Mouse (Mus musculus) embryonic fibroblast, embryonic 13.5 days (primary cell): Measurements from ENCODE around the gene Kcnma1. TPM values are rescaled to one million over a fixed set of nuclear protein-coding genes. Genes with fewer than 3 reads are reported as not detected.

Experiments used
- H3K27ac ChIP-seq: 2 replicates; pipeline ENCODE4 v1.5.1; 2012; ENCODE audit warnings: low read length, control low read depth, inconsistent platforms; ENCODE audit not compliant: insufficient read depth
- H3K4me1 ChIP-seq: 2 replicates; pipeline ENCODE4 v1.6.1; 2011; ENCODE audit warnings: low read length; ENCODE audit not compliant: control insufficient read depth, insufficient read depth
- H3K4me3 ChIP-seq: 2 replicates; pipeline ENCODE4 v1.5.1; 2011; ENCODE audit warnings: mild to moderate bottlenecking, control low read depth, low read length; ENCODE audit not compliant: insufficient read depth
- CTCF ChIP-seq: IDR thresholded peaks from 2 replicates; pipeline ENCODE4 v1.5.1; 2011; ENCODE audit warnings: mild to moderate bottlenecking, control low read depth, low read length, moderate library complexity, borderline replicate concordance; ENCODE audit not compliant: insufficient read depth
- POLR2A ChIP-seq: IDR thresholded peaks from 2 replicates; pipeline ENCODE4 v1.6.1; 2011; ENCODE audit warnings: low read depth, mild to moderate bottlenecking, control low read depth, low read length, moderate library complexity
- polyA plus RNA-seq: library from polyadenylated mRNA; stranded (reverse); fragments of >200 nt; gene quantifications from 2 replicates; pipeline ENCODE4 v1.2.4, GENCODE M21; 2011; ENCODE audit warnings: low read depth; ENCODE audit not compliant: missing spikeins, insufficient read length

Kcnma1 gene
- polyA plus RNA-seq, 1 experiment, result 5.9 TPM

DNA sequence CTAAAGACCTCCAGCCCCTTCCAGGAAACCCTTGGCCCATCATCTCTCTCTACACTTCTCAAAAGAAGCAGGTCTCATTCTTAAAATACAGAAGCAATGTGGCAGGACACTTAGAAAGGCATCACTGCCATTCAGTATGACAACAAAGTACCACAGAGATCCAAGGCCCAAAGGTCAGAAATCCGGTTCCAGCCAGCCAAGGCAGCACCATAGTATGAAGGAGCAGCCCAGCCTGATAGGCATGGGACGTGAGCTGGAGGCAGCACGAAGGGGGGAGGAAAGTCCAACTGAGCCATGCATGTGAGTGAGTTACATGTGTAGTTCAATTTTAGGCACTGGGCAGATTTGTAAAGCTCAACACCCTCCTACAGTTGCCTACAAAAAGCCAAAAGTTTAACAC is 135.0 kb downstream of the Kcnma1 start:
- no peak for TF ChIP-seq CTCF
- no peak for TF ChIP-seq POLR2A
- H3K4me1 ChIP-seq, result no peaks in the 10 kb centered on the region
- H3K27ac ChIP-seq, result no peak overlapping the region
- H3K4me3 ChIP-seq, result no peak overlapping the region

DNA sequence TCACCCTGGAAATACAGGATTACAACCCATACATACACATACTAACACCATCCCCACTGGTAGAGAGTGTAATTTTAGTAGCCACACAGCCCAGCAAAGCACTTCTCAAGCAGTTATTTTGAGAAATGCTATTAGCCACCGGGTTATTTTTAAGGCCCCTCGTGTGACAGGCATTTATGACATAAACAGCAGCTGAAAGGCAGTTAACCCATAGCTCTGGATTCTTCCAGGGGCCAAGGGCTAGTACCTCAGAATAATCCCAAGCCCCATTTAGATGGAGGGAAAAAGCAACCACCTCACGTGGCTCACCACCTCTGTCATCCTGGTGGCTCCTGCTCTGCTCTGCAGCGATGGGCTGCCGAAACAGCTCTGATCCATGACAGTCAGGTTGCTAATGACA is 136.7 kb downstream of the Kcnma1 start:
- TF ChIP-seq POLR2A (no peak), CTCF (no peak)
- Histone ChIP-seq H3K4me1 (no peaks in the 10 kb centered on the region), H3K4me3 (no peak overlapping the region), H3K27ac (no peak overlapping the region)

DNA sequence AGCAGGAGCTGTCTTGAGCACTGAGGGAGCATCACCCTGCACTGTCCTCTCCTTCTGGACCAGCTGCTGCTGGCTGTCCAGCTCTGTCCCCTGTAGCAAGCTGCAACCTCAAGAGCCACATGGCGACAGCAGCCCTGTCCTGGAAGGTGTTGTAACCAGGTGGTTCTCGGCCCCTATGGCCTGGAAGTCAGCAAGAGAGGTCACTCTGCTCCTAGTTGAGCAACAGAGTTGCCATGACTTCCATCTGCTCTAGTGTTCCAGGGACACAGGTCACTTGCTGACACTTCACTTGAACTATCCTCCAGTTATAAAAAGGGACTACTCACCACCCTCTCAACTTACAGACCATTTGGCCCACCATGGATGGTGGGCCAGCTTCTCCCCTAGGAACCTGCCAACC is 139.7 kb downstream of the Kcnma1 start:
- Histone ChIP-seq H3K4me1 (no peaks in the 10 kb centered on the region), H3K4me3 (no peak overlapping the region), H3K27ac (no peak overlapping the region)
- no peak for TF ChIP-seq POLR2A
- no peak for TF ChIP-seq CTCF

DNA sequence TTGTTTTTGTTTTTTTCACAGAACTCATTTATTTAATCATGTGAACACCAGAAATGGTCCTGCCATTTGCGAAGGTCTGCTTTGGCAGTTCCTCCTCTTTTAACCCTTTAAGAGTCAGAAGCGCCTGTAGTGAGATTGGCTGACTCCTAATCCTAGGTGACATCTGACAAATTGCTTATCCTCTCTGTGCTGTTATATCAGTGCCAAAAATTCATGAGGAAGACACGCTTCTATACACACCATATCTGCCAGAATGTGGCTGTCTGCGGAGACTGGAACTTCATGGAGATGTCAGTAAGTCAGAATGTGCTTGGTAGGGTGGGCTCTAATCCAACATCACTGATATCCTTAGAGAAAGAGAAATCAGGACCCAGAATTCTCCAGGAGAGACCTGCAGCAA is 157.3 kb downstream of the Kcnma1 start:
- H3K4me3 ChIP-seq, result no peak overlapping the region
- H3K27ac ChIP-seq, result no peak overlapping the region
- TF ChIP-seq POLR2A (no peak), CTCF (no peak)
- no peaks in the 10 kb centered on the region for H3K4me1 ChIP-seq

DNA sequence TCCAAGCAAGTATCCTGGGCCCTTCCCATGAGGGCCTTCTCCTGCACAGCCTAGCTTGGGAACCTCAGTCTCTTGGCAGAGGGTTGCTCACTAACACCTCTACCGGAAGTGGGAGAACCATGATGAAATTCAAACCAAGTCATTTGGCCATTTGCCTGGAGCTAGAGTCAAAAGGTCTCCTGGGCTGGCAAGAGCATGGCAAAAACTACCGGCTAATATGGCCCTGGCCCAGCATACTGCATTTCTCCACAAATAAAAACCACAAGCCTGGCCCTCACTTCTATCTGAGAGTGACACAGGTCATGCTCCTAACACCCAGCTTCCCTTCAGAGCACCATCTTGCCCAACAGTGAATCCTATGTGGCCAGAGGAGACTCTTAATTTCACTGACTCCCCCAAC is 159.3 kb downstream of the Kcnma1 start:
- Histone ChIP-seq H3K4me3 (no peak overlapping the region), H3K4me1 (no peaks in the 10 kb centered on the region)
- TF ChIP-seq CTCF (no peak), POLR2A (no peak)

DNA sequence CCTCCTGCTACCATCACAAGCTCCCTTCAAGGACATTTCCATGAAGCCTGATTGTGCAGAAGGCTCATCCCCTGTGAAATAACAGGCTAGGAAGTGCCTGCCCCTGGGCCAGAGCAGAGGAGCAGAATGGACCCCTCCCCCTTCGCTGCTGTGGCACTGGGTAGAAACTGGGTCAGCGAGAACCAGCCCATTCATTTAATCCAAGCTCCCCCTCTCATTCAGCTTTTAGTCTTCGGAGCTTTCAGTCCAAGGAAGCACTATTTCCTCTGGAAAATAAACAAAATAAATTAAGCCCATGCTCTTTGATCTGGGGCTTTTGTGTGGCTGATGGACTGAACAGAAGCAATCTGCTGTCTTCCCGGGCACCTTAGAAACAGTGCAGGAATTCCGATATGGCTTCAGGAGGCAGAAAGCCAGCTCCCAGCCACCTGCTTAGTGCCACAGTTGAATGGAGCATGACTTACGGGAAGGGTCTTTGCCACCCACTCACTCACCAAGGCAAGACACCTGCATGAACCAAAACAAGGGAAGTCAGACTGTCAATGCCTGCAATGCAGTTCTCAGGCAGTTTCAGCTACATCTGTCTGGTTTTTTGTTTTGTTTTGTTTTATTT is 165.7 kb downstream of the Kcnma1 start:
- Histone ChIP-seq H3K4me3 (no peak overlapping the region), H3K4me1 (no peaks in the 10 kb centered on the region), H3K27ac (no peak overlapping the region)
- TF ChIP-seq CTCF, result no peak
- TF ChIP-seq POLR2A, result no peak

More for the DNA sequence above, 159.3 kb downstream of the Kcnma1 start:
- no peak overlapping the region for H3K27ac ChIP-seq

DNA sequence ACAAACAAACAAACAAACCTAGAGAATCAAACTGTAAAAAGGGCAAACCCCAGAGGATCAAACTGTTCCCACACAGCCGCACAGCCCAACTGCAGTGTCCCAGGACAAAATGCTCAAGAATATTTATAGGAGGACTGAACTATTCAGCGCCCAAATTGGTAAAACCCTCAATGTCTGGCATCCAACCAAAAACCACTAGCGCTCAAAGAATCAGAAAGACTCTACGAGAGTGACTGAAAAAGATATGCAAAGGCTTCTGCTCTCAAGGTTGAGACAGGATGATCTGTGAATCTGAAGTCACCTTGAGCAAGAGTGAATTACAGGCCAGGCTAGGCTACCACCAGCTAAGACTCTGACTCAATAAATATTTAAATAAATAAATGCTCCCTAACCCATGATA is 167.6 kb downstream of the Kcnma1 start:
- TF ChIP-seq POLR2A (no peak), CTCF (no peak)
- no peaks in the 10 kb centered on the region for H3K4me1 ChIP-seq
- no peak overlapping the region for H3K27ac ChIP-seq

DNA sequence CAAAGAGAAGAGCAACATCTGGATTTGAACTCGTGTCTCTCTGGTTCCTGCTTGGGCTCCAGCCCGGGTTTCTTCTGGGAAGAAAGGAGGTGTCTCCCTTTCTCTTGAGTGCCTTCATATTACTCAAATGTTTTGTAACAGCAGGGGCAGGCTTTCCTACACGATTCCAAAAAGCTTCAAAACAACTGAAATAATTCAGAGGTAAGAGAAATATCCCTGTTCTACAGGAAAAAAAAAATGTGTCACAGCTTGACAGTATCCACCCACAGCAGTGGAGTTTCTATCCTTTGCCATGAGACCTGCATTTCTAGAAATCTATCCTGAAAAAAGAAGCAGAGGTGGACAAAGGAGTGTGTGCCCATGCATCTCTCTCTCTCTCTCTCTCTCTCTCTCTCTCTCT is 172.3 kb downstream of the Kcnma1 start:
- Histone ChIP-seq H3K4me3 (no peak overlapping the region), H3K4me1 (no peaks in the 10 kb centered on the region), H3K27ac (no peak overlapping the region)
- TF ChIP-seq CTCF, result no peak
- no peak for TF ChIP-seq POLR2A

More for the DNA sequence above, 167.6 kb downstream of the Kcnma1 start:
- no peak overlapping the region for H3K4me3 ChIP-seq

DNA sequence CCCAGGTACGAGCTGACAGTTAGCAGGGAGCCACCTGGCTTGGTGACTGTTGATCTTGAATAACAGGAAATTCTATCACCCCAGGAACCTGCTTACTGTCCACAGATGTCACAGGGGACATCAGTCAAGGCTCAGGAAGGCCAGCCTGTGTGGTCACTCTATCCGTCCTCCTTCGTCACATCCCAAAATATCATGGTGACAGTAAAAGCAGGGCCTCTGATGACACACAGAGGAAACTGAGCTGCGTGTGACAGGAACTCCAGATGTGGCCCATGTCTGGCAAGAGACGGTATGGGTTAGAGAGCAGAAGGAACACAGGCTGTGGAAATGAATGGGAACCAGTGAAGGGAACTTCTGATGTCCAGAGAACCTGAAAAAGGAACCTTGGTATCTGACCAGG is 174.7 kb downstream of the Kcnma1 start:
- TF ChIP-seq CTCF (no peak), POLR2A (no peak)
- no peak overlapping the region for H3K27ac ChIP-seq
- no peaks in the 10 kb centered on the region for H3K4me1 ChIP-seq
- no peak overlapping the region for H3K4me3 ChIP-seq

DNA sequence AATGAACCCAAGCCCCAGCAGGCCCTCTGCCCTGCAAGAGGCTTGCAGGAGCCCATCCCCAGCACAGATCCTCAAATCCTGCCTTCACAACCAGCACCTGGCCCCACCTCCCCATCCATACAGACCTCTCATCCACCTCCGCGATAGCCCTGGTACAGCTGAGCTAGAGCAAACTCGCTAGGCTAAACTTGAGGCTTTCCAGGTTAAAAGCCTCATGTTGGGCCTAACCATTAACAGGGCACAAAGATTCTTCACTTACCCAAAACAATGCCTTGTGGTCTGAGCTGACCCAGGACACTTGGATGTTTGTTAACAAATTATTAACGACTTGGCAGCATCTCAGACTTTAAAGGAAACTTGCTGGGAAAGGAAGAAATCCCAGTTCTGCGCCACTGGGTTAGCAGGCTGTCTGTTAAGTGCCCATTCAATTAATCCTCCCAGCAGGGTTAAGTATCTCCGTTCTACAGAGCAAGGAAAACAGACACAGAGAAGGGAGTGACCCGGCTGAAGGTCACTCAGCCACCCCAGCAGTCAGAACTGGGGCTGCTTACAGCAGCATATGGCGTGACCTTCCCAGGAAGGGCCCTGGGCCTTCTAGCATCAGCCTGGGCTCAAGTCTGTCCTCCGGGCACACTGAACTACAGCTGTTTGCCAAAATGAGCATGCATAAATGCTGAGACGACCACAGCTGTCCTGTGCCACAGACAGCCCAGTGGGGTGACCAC is 178.7 kb downstream of the Kcnma1 start:
- Histone ChIP-seq H3K4me3 (no peak overlapping the region), H3K4me1 (no peaks in the 10 kb centered on the region; the same call in 1 of the 2 replicates), H3K27ac (no peak overlapping the region)
- TF ChIP-seq CTCF (no peak), POLR2A (no peak)

DNA sequence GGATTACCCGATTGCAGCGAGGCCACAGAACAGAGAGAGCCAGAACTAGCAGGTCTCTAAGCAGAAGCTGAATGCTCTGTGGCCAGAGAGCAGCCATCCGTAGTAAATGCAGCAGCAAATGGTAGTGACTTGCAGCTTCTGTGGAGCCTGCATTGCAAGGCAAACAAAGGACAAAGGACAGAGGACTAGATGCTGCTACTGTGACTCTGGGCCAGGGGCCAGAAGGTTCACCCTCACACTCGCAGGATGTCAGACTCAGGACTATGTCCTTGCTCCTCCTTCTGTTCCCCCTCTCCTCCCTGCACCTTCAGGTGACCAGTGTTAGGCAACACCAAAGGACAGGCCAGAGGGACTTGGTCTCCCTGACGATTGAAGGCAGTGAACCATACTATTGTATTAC is 183.0 kb downstream of the Kcnma1 start:
- H3K4me3 ChIP-seq, result no peak overlapping the region
- H3K27ac ChIP-seq, result no peak overlapping the region
- peaks cover 6% of the 10 kb centered on the region for H3K4me1 ChIP-seq
- TF ChIP-seq POLR2A, result no peak
- no peak for TF ChIP-seq CTCF

DNA sequence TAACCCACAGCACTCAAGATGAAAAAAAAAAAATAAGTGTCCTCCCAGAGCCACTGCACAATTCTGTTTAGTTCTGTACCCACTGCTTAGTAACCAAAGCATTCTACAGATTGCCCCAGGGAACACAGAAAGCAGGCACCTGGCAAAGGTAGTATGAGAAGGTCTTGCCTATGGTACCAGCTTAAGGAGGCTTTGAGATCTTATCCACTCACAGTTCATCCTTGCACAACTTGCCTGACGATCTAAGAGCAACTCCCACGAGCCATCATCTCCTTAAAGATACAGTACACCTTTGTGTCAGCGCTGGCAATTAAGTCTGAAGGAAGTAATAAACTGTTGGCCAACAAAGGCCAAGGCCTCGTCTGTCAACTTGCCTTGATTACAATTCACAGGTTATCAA is 184.0 kb downstream of the Kcnma1 start:
- Histone ChIP-seq H3K4me3 (no peak overlapping the region), H3K4me1 (peaks cover 6% of the 10 kb centered on the region), H3K27ac (no peak overlapping the region)
- no peak for TF ChIP-seq CTCF
- TF ChIP-seq POLR2A, result no peak
